In genomic region chr5:117108292-117108691, GRCm38 (mm10) we compare ENCODE assay signal across 23 mouse cellular contexts.
"Had no signal": no experiment of that assay in that cellular context is flagged by ENCODE, and none has a peak within 500 bp of the region (broad histone marks: within the 10 kb centered on the region; RNA-seq: fewer than 3 reads in every experiment).

No protein-coding gene starts in this region.

- H3K9me3 ChIP-seq: heart, embryonic 13.5 days; heart, embryonic 15.5 days; hindbrain, embryonic 13.5 days; hindbrain, embryonic 15.5 days; kidney, embryonic 15.5 days; limb, embryonic 12.5 days had no signal

- H3K9ac ChIP-seq: heart, embryonic 13.5 days; heart, embryonic 15.5 days; hindbrain, embryonic 13.5 days; hindbrain, embryonic 15.5 days; kidney, embryonic 15.5 days; limb, embryonic 12.5 days had no signal

- ATAC-seq: hindbrain, postnatal 0 days; intestine, embryonic 16.5 days had no signal

- H3K27me3 ChIP-seq: heart, embryonic 13.5 days; heart, embryonic 15.5 days; hindbrain, embryonic 13.5 days; hindbrain, embryonic 15.5 days; kidney, embryonic 15.5 days; limb, embryonic 12.5 days had no signal

- H3K4me3 ChIP-seq: heart, adult 2 months; heart, embryonic 13.5 days; heart, embryonic 15.5 days; hindbrain, embryonic 13.5 days; hindbrain, embryonic 15.5 days; kidney, embryonic 15.5 days; limb, embryonic 12.5 days had no signal

- DNase-seq: gastrocnemius, postnatal 14 days; gastrocnemius, postnatal 36 days; heart, adult 2 months; heart, postnatal 14 days; heart, postnatal 36 days; kidney, adult 11 months; kidney, adult 2 months; kidney, adult 9 months; kidney, postnatal 14 days; kidney, postnatal 36 days; layer of hippocampus, adult 9-11 months; layer of hippocampus, postnatal 36 days; left cerebral cortex, postnatal 4 days had no signal

- H3K27ac ChIP-seq: heart, adult 2 months; heart, embryonic 13.5 days; heart, embryonic 15.5 days; hindbrain, embryonic 13.5 days; hindbrain, embryonic 15.5 days; hindbrain, postnatal 0 days; kidney, embryonic 15.5 days; kidney, postnatal 0 days; limb, embryonic 12.5 days had no signal

- H3K4me1 ChIP-seq: heart, embryonic 13.5 days; heart, embryonic 15.5 days; hindbrain, embryonic 13.5 days; hindbrain, embryonic 15.5 days; kidney, embryonic 15.5 days; limb, embryonic 12.5 days had no signal

- H3K4me2 ChIP-seq: heart, embryonic 11.5 days; heart, embryonic 13.5 days; heart, embryonic 15.5 days; hindbrain, embryonic 13.5 days; hindbrain, embryonic 15.5 days; kidney, embryonic 15.5 days; limb, embryonic 12.5 days had no signal
